Mouse (Mus musculus): ENCODE data around the gene Plekha4. TPM values are rescaled to one million over a fixed set of nuclear protein-coding genes. Genes with fewer than 3 reads are reported as not detected.
"Not testable (repeated sequence)": the region's sequence is repeated elsewhere in the genome, so short reads cannot be mapped to it uniquely, and the experiment has no call there.

Plekha4 gene
- total and polyA plus RNA-seq, 2 experiments from 2014 or later: 2.1 to 2.8 TPM

- peak overlapping the region; percentile 64 for H3K4me2 ChIP-seq (ENCODE audit: low read depth, low read length)
- no peaks in the 10 kb centered on the region for H3K36me3 ChIP-seq (ENCODE audit: insufficient read depth, low read length)
- peak overlapping the region; percentile 71 for H3K9ac ChIP-seq (replicated peaks; ENCODE audit: low read length)
- TF ChIP-seq CTCF (IDR thresholded peaks at IDR 0.05; ENCODE audit: low read depth): no peak
- H3K9me3 ChIP-seq (ENCODE audit: low read length): no peaks in the 10 kb centered on the region
- 24% methylated on average over 12 of the region's 12 CpGs for WGBS
- H3K27me3 ChIP-seq (ENCODE audit: insufficient read depth, low read length): no peaks in the 10 kb centered on the region
- DNase-seq (ENCODE audit: low spot score) (peak; percentile 35), ATAC-seq (no peak)
- H3K4me1 ChIP-seq (ENCODE audit: insufficient read depth, low read length): peaks cover 11% of the 10 kb centered on the region; the same call in 1 of the 2 replicates
- H3K4me3 ChIP-seq (ENCODE audit: low read length): peak overlapping the region; percentile 71
- H3K27ac ChIP-seq: peak overlapping the region; percentile 83
These were observed 1.1 kb upstream of the Plekha4 start for GRCm38 (mm10) chr7:45524841-45525621.

- Histone ChIP-seq H3K4me1 (ENCODE audit: insufficient read depth, low read length) (peaks cover 11% of the 10 kb centered on the region; the same call in 1 of the 2 replicates), H3K9ac (replicated peaks; ENCODE audit: low read length) (peak overlapping the region; percentile 71), H3K36me3 (ENCODE audit: insufficient read depth, low read length) (no peaks in the 10 kb centered on the region), H3K4me3 (ENCODE audit: low read length) (peak overlapping the region; percentile 71), H3K4me2 (ENCODE audit: low read depth, low read length) (peak overlapping the region; percentile 64), H3K9me3 (ENCODE audit: low read length) (no peaks in the 10 kb centered on the region), H3K27me3 (ENCODE audit: insufficient read depth, low read length) (no peaks in the 10 kb centered on the region), H3K27ac (peak overlapping the region; percentile 83)
- DNase-seq (ENCODE audit: low spot score) (no peak), ATAC-seq (no peak)
- TF ChIP-seq CTCF (IDR thresholded peaks at IDR 0.05; ENCODE audit: low read depth): peak; percentile 36; the same call in 1 of the 2 replicates
- WGBS: 24% methylated on average over 7 of the region's 7 CpGs
These were observed 467 bp downstream of the Plekha4 start for GRCm38 (mm10) chr7:45526474-45527120.

- not testable (repeated sequence) for H3K4me2 ChIP-seq (ENCODE audit: low read depth, low read length); ATAC-seq; H3K4me3 ChIP-seq (ENCODE audit: low read length); H3K36me3 ChIP-seq (ENCODE audit: insufficient read depth, low read length); DNase-seq (ENCODE audit: low spot score); H3K9ac ChIP-seq (replicated peaks; ENCODE audit: low read length); H3K27ac ChIP-seq; H3K9me3 ChIP-seq (ENCODE audit: low read length); H3K27me3 ChIP-seq (ENCODE audit: insufficient read depth, low read length)
- peaks cover 11% of the 10 kb centered on the region; the same call in 1 of the 2 replicates for H3K4me1 ChIP-seq (ENCODE audit: insufficient read depth, low read length)
- 93% methylated on average over 6 of the region's 6 CpGs for WGBS
These were observed 1.0 kb downstream of the Plekha4 start for GRCm38 (mm10) chr7:45527169-45527568.

- TF ChIP-seq CTCF (IDR thresholded peaks at IDR 0.05; ENCODE audit: low read depth): no peak
- no peaks in the 10 kb centered on the region for H3K36me3 ChIP-seq (ENCODE audit: insufficient read depth, low read length)
- no peaks in the 10 kb centered on the region for H3K27me3 ChIP-seq (ENCODE audit: insufficient read depth, low read length)
- ATAC-seq: no peak
- H3K27ac ChIP-seq: no peak overlapping the region
- WGBS: 18% methylated on average over 6 of the region's 6 CpGs
- peaks cover 11% of the 10 kb centered on the region; the same call in 1 of the 2 replicates for H3K4me1 ChIP-seq (ENCODE audit: insufficient read depth, low read length)
- no peaks in the 10 kb centered on the region for H3K9me3 ChIP-seq (ENCODE audit: low read length)
- H3K4me3 ChIP-seq (ENCODE audit: low read length): no peak overlapping the region
- H3K9ac ChIP-seq (replicated peaks; ENCODE audit: low read length): no peak overlapping the region
- no peak for DNase-seq (ENCODE audit: low spot score)
- no peak overlapping the region for H3K4me2 ChIP-seq (ENCODE audit: low read depth, low read length)
These were observed 3.3 kb downstream of the Plekha4 start for GRCm38 (mm10) chr7:45529461-45529860.

GRCm38 (mm10) chr7:45530643-45531042 lies 4.5 kb downstream of the Plekha4 start:
- TF ChIP-seq CTCF (IDR thresholded peaks at IDR 0.05; ENCODE audit: low read depth): no peak
- no peak for DNase-seq (ENCODE audit: low spot score)
- H3K4me2 ChIP-seq (ENCODE audit: low read depth, low read length): no peak overlapping the region
- no peaks in the 10 kb centered on the region for H3K4me1 ChIP-seq (ENCODE audit: insufficient read depth, low read length)
- no peak overlapping the region for H3K4me3 ChIP-seq (ENCODE audit: low read length)
- H3K9ac ChIP-seq (replicated peaks; ENCODE audit: low read length): no peak overlapping the region
- no peaks in the 10 kb centered on the region for H3K27me3 ChIP-seq (ENCODE audit: insufficient read depth, low read length)
- ATAC-seq: no peak
- H3K27ac ChIP-seq: no peak overlapping the region
- H3K36me3 ChIP-seq (ENCODE audit: insufficient read depth, low read length): no peaks in the 10 kb centered on the region
- no peaks in the 10 kb centered on the region for H3K9me3 ChIP-seq (ENCODE audit: low read length)
- 67% methylated on average over 2 of the region's 2 CpGs for WGBS

GRCm38 (mm10) chr7:45535676-45536075 lies 9.5 kb downstream of the Plekha4 start:
- 75% methylated on average over 1 of the region's 1 CpGs for whole genome bisulfite sequencing
- no peak for TF ChIP-seq CTCF (IDR thresholded peaks at IDR 0.05; ENCODE audit: low read depth)
- H3K4me1 ChIP-seq (ENCODE audit: insufficient read depth, low read length): peaks cover 5% of the 10 kb centered on the region; the same call in 1 of the 2 replicates
- no peak for DNase-seq (ENCODE audit: low spot score)
- H3K9ac ChIP-seq (replicated peaks; ENCODE audit: low read length): no peak overlapping the region
- ATAC-seq: no peak
- H3K4me3 ChIP-seq (ENCODE audit: low read length): no peak overlapping the region
- H3K27ac ChIP-seq: no peak overlapping the region
- no peaks in the 10 kb centered on the region for H3K36me3 ChIP-seq (ENCODE audit: insufficient read depth, low read length)
- H3K27me3 ChIP-seq (ENCODE audit: insufficient read depth, low read length): no peaks in the 10 kb centered on the region
- H3K9me3 ChIP-seq (ENCODE audit: low read length): no peaks in the 10 kb centered on the region
- no peak overlapping the region for H3K4me2 ChIP-seq (ENCODE audit: low read depth, low read length)

Data from hindbrain, postnatal 0 days (tissue).